Comparison of ENCODE assay signal across 8 mouse cellular contexts in genomic region chr11:101060126-101060525, GRCm38 (mm10). TPM values are rescaled to one million over a fixed set of nuclear protein-coding genes. Genes with fewer than 3 reads are reported as not detected.
DNase-seq lines count a peak whose midpoint lies in the region; ATAC-seq and TF ChIP-seq lines count a peak whose summit lies in the region.
"Had no signal": no experiment of that assay in that cellular context is flagged by ENCODE, and none has a peak within 500 bp of the region (broad histone marks: within the 10 kb centered on the region; RNA-seq: fewer than 3 reads in every experiment).

No protein-coding gene starts in this region.

- peaks cover 43% of the 10 kb centered on the region for H3K4me1 ChIP-seq in embryonic facial prominence, embryonic 10.5 days
- peaks cover 79% of the 10 kb centered on the region for H3K4me1 ChIP-seq in heart, postnatal 0 days (ENCODE audit: control insufficient read depth, insufficient read depth)

- H3K9me3 ChIP-seq in embryonic facial prominence, embryonic 10.5 days, result no peaks in the 10 kb centered on the region
- no peaks in the 10 kb centered on the region for H3K9me3 ChIP-seq in heart, postnatal 0 days (replicated peaks; ENCODE audit: control insufficient read depth, low read length)
- H3K9me3 ChIP-seq: neural tube, embryonic 12.5 days had no signal

- TF ChIP-seq CTCF in heart, postnatal 0 days (IDR thresholded peaks at IDR 0.05; ENCODE audit: low read depth), result 0 out of 2 replicates have a peak, but pooled peaks have one; percentile 3

- peak; percentile 21 for ATAC-seq in heart, postnatal 0 days (ENCODE audit: insufficient read depth, low read depth)

- 0 out of 2 replicates have a peak overlapping the region, but pooled peaks have one; percentile 3 for H3K4me3 ChIP-seq in embryonic facial prominence, embryonic 10.5 days
- H3K4me3 ChIP-seq in heart, postnatal 0 days (ENCODE audit: low read depth, low read length), result no peak overlapping the region
- H3K4me3 ChIP-seq: neural tube, embryonic 12.5 days had no signal

- peak; percentile 64 for DNase-seq in 3134 (ENCODE audit: extremely low read depth, insufficient read length, low spot score)
- peak; percentile 86 for DNase-seq in 3T3-L1 (ENCODE audit: low read depth, low spot score)
- no peak for DNase-seq in embryonic facial prominence, embryonic 10.5 days (ENCODE audit: low spot score)
- DNase-seq in heart, postnatal 0 days (ENCODE audit: low spot score), result peak; percentile 87
- peak; percentile 76 to 85 for DNase-seq in kidney, postnatal 4 days
- DNase-seq in lung, postnatal 4 days, result peak; percentile 81 to 86
- DNase-seq in urinary bladder, postnatal 36 days (ENCODE audit: low spot score in 2 of 2), result peak; percentile 43 to 75

- no peaks in the 10 kb centered on the region for H3K27me3 ChIP-seq in embryonic facial prominence, embryonic 10.5 days (replicated peaks; ENCODE audit: low read depth, poor library complexity, severe bottlenecking)
- no peaks in the 10 kb centered on the region for H3K27me3 ChIP-seq in heart, postnatal 0 days (ENCODE audit: control insufficient read depth, insufficient read depth, low read length)
- H3K27me3 ChIP-seq: neural tube, embryonic 12.5 days had no signal

- WGBS in embryonic facial prominence, embryonic 10.5 days, result 78% methylated on average over 8 of the region's 8 CpGs
- WGBS in heart, postnatal 0 days, result 4% methylated on average over 8 of the region's 8 CpGs

- peak overlapping the region; percentile 24; the same call in 1 of the 2 replicates for H3K9ac ChIP-seq in heart, postnatal 0 days (replicated peaks; ENCODE audit: low read depth, low read length)
- H3K9ac ChIP-seq: neural tube, embryonic 12.5 days had no signal

- H3K4me2 ChIP-seq in heart, postnatal 0 days (ENCODE audit: low read depth, low read length), result no peak overlapping the region
- H3K4me2 ChIP-seq: neural tube, embryonic 12.5 days had no signal

- peak overlapping the region; percentile 51 for H3K27ac ChIP-seq in embryonic facial prominence, embryonic 10.5 days (replicated peaks)
- H3K27ac ChIP-seq in heart, postnatal 0 days (ENCODE audit: low read depth), result peak overlapping the region; percentile 93
- H3K27ac ChIP-seq: neural tube, embryonic 12.5 days had no signal

- 0 out of 2 replicates have a peak, but pooled peaks have one; percentile 63 for TF ChIP-seq EP300 in heart, postnatal 0 days (IDR thresholded peaks at IDR 0.05; ENCODE audit: low read depth)

- peaks cover 75% of the 10 kb centered on the region for H3K36me3 ChIP-seq in embryonic facial prominence, embryonic 10.5 days (replicated peaks)
- peaks cover 14% of the 10 kb centered on the region; the same call in 1 of the 2 replicates for H3K36me3 ChIP-seq in heart, postnatal 0 days (replicated peaks; ENCODE audit: control insufficient read depth, insufficient read depth, low read length)

RNA-seq across cellular contexts. Expression of gene Naglu, which starts 9.7 kb away (rescaled TPM):
- 7.4 and 8.9 TPM in 2 replicates for polyA plus RNA-seq in embryonic facial prominence, embryonic 10.5 days (2016; fragmentation: Nextera tagmentation; extraction: Ambion mirVana)
- 15.8 and 20.2 TPM in 2 replicates for total RNA-seq in heart, postnatal 0 days (2014; rRNA removed; ENCODE audit: low replicate concordance)
- polyA plus RNA-seq in heart, postnatal 0 days (2015; fragmentation: Nextera tagmentation; extraction: Ambion mirVana), result 10.3 and 12.0 TPM in 2 replicates

RNA-seq across cellular contexts. Expression of gene Hsd17b1, which starts 18.1 kb away (rescaled TPM):
- polyA plus RNA-seq in embryonic facial prominence, embryonic 10.5 days (2016; fragmentation: Nextera tagmentation; extraction: Ambion mirVana), result 0.21 TPM in 1 of 2 replicates, not detected in the other
- not detected in 2 replicates for total RNA-seq in heart, postnatal 0 days (2014; rRNA removed; ENCODE audit: low replicate concordance)
- 0.08 TPM in 1 of 2 replicates, not detected in the other for polyA plus RNA-seq in heart, postnatal 0 days (2015; fragmentation: Nextera tagmentation; extraction: Ambion mirVana)

RNA-seq across cellular contexts. Expression of gene Coasy, which starts 22.2 kb away (rescaled TPM):
- 48.7 and 51.1 TPM in 2 replicates for polyA plus RNA-seq in embryonic facial prominence, embryonic 10.5 days (2016; fragmentation: Nextera tagmentation; extraction: Ambion mirVana)
- 44.6 and 64.1 TPM in 2 replicates for total RNA-seq in heart, postnatal 0 days (2014; rRNA removed; ENCODE audit: low replicate concordance)
- 26.8 and 26.9 TPM in 2 replicates for polyA plus RNA-seq in heart, postnatal 0 days (2015; fragmentation: Nextera tagmentation; extraction: Ambion mirVana)

RNA-seq across cellular contexts. Expression of gene Mlx, which starts 27.0 kb away (rescaled TPM):
- 40.6 and 41.0 TPM in 2 replicates for polyA plus RNA-seq in embryonic facial prominence, embryonic 10.5 days (2016; fragmentation: Nextera tagmentation; extraction: Ambion mirVana)
- total RNA-seq in heart, postnatal 0 days (2014; rRNA removed; ENCODE audit: low replicate concordance), result 21.8 and 46.6 TPM in 2 replicates
- polyA plus RNA-seq in heart, postnatal 0 days (2015; fragmentation: Nextera tagmentation; extraction: Ambion mirVana), result 26.7 and 29.0 TPM in 2 replicates

RNA-seq across cellular contexts. Expression of gene Psmc3ip, which starts 35.1 kb away (rescaled TPM):
- polyA plus RNA-seq in embryonic facial prominence, embryonic 10.5 days (2016; fragmentation: Nextera tagmentation; extraction: Ambion mirVana), result 69.5 and 72.3 TPM in 2 replicates
- 1.2 and 7.3 TPM in 2 replicates for total RNA-seq in heart, postnatal 0 days (2014; rRNA removed; ENCODE audit: low replicate concordance)
- polyA plus RNA-seq in heart, postnatal 0 days (2015; fragmentation: Nextera tagmentation; extraction: Ambion mirVana), result 10.3 and 12.0 TPM in 2 replicates
